Mouse (Mus musculus): ENCODE measurements around the gene Anpep. TPM values are rescaled to one million over a fixed set of nuclear protein-coding genes. Genes with fewer than 3 reads are reported as not detected.

The Anpep gene
- polyA plus RNA-seq, 1 experiment from 2014 or later = 26.7 TPM

- ATAC-seq (no peak), DNase-seq (no peak)
- WGBS (ENCODE audit: insufficient replicate concordance) = 84% methylated on average over 6 of the region's 6 CpGs
- Histone ChIP-seq H3K27me3 (ENCODE audit: insufficient read depth, low read length) (no peaks in the 10 kb centered on the region), H3K27ac (ENCODE audit: low read depth) (no peak overlapping the region), H3K9ac (replicated peaks) (no peak overlapping the region), H3K4me1 (ENCODE audit: insufficient read depth) (no peaks in the 10 kb centered on the region), H3K36me3 (replicated peaks; ENCODE audit: insufficient read depth, low read length) (peaks cover 16% of the 10 kb centered on the region), H3K4me2 (ENCODE audit: low read depth, low read length) (no peak overlapping the region), H3K4me3 (ENCODE audit: low read depth, low read length) (no peak overlapping the region), H3K9me3 (ENCODE audit: low read length) (no peaks in the 10 kb centered on the region)
- TF ChIP-seq CTCF (IDR thresholded peaks at IDR 0.05; ENCODE audit: low read depth) = no peak
- no peak for TF ChIP-seq EP300 (IDR thresholded peaks at IDR 0.05; ENCODE audit: low read depth)
Observed at GRCm38 (mm10) chr7:79881901-79882300, 21.0 kb upstream of the Anpep start.

DNA sequence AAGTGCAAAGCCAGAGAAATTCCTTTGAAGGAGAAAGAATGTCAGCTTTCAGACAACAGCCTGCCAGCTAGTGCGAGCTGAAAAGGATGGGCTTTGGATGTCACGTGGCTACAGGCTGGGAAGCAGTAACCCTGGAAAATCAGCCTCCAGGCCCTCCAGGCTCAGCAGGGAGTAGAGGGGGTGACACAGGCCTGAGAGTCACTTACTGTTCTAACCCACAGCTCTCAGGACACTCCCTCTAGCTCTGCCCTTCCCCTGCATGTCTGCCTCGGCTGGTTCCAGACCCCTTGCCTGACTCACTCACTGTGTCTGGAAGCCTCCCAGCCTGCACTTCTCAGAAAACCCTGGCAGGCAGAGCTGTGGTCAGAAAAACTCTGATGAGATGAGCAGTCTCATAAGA is 20.1 kb upstream of the Anpep start:
- no peak for ATAC-seq
- 76% methylated on average over 3 of the region's 3 CpGs for WGBS (ENCODE audit: insufficient replicate concordance)

GRCm38 (mm10) chr7:79880033-79880432 is 19.2 kb upstream of the Anpep start:
- ATAC-seq (no peak), DNase-seq (no peak)
- Histone ChIP-seq H3K4me2 (ENCODE audit: low read depth, low read length) (no peak overlapping the region), H3K4me1 (ENCODE audit: insufficient read depth) (no peaks in the 10 kb centered on the region), H3K27ac (ENCODE audit: low read depth) (no peak overlapping the region), H3K4me3 (ENCODE audit: low read depth, low read length) (no peak overlapping the region), H3K9me3 (ENCODE audit: low read length) (no peaks in the 10 kb centered on the region), H3K9ac (replicated peaks) (no peak overlapping the region), H3K27me3 (ENCODE audit: insufficient read depth, low read length) (no peaks in the 10 kb centered on the region), H3K36me3 (replicated peaks; ENCODE audit: insufficient read depth, low read length) (peaks cover 16% of the 10 kb centered on the region)
- TF ChIP-seq CTCF (IDR thresholded peaks at IDR 0.05; ENCODE audit: low read depth) (no peak), EP300 (IDR thresholded peaks at IDR 0.05; ENCODE audit: low read depth) (no peak)
- 86% methylated on average over 6 of the region's 6 CpGs for WGBS (ENCODE audit: insufficient replicate concordance)

More for the DNA sequence above, 20.1 kb upstream of the Anpep start:
- no peaks in the 10 kb centered on the region for H3K9me3 ChIP-seq (ENCODE audit: low read length)
- H3K27me3 ChIP-seq (ENCODE audit: insufficient read depth, low read length) = no peaks in the 10 kb centered on the region
- no peak overlapping the region for H3K4me2 ChIP-seq (ENCODE audit: low read depth, low read length)
- TF ChIP-seq CTCF (IDR thresholded peaks at IDR 0.05; ENCODE audit: low read depth) = no peak
- no peak for TF ChIP-seq EP300 (IDR thresholded peaks at IDR 0.05; ENCODE audit: low read depth)
- DNase-seq = no peak
- no peaks in the 10 kb centered on the region for H3K4me1 ChIP-seq (ENCODE audit: insufficient read depth)
- peaks cover 16% of the 10 kb centered on the region for H3K36me3 ChIP-seq (replicated peaks; ENCODE audit: insufficient read depth, low read length)
- H3K27ac ChIP-seq (ENCODE audit: low read depth) = no peak overlapping the region
- H3K4me3 ChIP-seq (ENCODE audit: low read depth, low read length) = no peak overlapping the region
- H3K9ac ChIP-seq (replicated peaks) = no peak overlapping the region

- Histone ChIP-seq H3K9ac (replicated peaks) (no peak overlapping the region), H3K36me3 (replicated peaks; ENCODE audit: insufficient read depth, low read length) (peaks cover 13% of the 10 kb centered on the region), H3K4me2 (ENCODE audit: low read depth, low read length) (no peak overlapping the region), H3K4me1 (ENCODE audit: insufficient read depth) (no peaks in the 10 kb centered on the region), H3K27ac (ENCODE audit: low read depth) (no peak overlapping the region), H3K4me3 (ENCODE audit: low read depth, low read length) (no peak overlapping the region), H3K9me3 (ENCODE audit: low read length) (no peaks in the 10 kb centered on the region), H3K27me3 (ENCODE audit: insufficient read depth, low read length) (no peaks in the 10 kb centered on the region)
- TF ChIP-seq CTCF (IDR thresholded peaks at IDR 0.05; ENCODE audit: low read depth) = no peak
- no peak for TF ChIP-seq EP300 (IDR thresholded peaks at IDR 0.05; ENCODE audit: low read depth)
- ATAC-seq (no peak), DNase-seq (no peak)
- WGBS (ENCODE audit: insufficient replicate concordance) = 64% methylated on average over 2 of the region's 2 CpGs
Observed at GRCm38 (mm10) chr7:79878455-79879025, 17.7 kb upstream of the Anpep start.

DNA sequence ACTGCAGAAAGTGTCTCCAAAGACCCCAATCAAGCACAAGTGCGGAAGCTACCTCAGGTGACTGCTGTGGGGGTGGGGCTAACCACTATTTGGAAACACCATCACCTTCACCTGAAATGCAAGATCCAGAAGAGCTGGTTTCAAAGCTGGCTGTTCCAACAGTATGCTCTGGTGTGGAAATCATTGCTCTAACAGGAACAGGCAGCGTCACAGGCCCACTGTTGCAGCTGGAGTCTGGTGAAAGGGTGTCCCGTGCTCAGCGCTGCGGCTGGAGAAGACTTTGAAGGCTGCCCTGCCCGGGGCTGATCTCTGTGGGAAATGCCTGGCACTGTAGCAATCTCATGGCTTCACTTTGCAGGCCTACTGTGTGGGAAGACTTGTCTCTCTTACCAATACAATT is 12.5 kb upstream of the Anpep start:
- DNase-seq = no peak
- H3K4me1 ChIP-seq (ENCODE audit: insufficient read depth) = no peaks in the 10 kb centered on the region
- 80% methylated on average over 6 of the region's 6 CpGs for WGBS (ENCODE audit: insufficient replicate concordance)
- H3K4me3 ChIP-seq (ENCODE audit: low read depth, low read length) = no peak overlapping the region
- no peak for ATAC-seq
- H3K4me2 ChIP-seq (ENCODE audit: low read depth, low read length) = no peak overlapping the region
- no peaks in the 10 kb centered on the region for H3K9me3 ChIP-seq (ENCODE audit: low read length)
- H3K9ac ChIP-seq (replicated peaks) = no peak overlapping the region
- H3K27ac ChIP-seq (ENCODE audit: low read depth) = no peak overlapping the region
- H3K36me3 ChIP-seq (replicated peaks; ENCODE audit: insufficient read depth, low read length) = no peaks in the 10 kb centered on the region
- H3K27me3 ChIP-seq (ENCODE audit: insufficient read depth, low read length) = no peaks in the 10 kb centered on the region
- no peak for TF ChIP-seq EP300 (IDR thresholded peaks at IDR 0.05; ENCODE audit: low read depth)
- TF ChIP-seq CTCF (IDR thresholded peaks at IDR 0.05; ENCODE audit: low read depth) = no peak

- Histone ChIP-seq H3K27me3 (ENCODE audit: insufficient read depth, low read length) (no peaks in the 10 kb centered on the region), H3K27ac (ENCODE audit: low read depth) (no peak overlapping the region), H3K36me3 (replicated peaks; ENCODE audit: insufficient read depth, low read length) (no peaks in the 10 kb centered on the region), H3K4me1 (ENCODE audit: insufficient read depth) (no peaks in the 10 kb centered on the region), H3K4me3 (ENCODE audit: low read depth, low read length) (no peak overlapping the region), H3K9me3 (ENCODE audit: low read length) (no peaks in the 10 kb centered on the region), H3K9ac (replicated peaks) (no peak overlapping the region), H3K4me2 (ENCODE audit: low read depth, low read length) (no peak overlapping the region)
- TF ChIP-seq CTCF (IDR thresholded peaks at IDR 0.05; ENCODE audit: low read depth) (no peak), EP300 (IDR thresholded peaks at IDR 0.05; ENCODE audit: low read depth) (no peak)
- DNase-seq (no peak), ATAC-seq (no peak)
- 84% methylated on average over 6 of the region's 6 CpGs for WGBS (ENCODE audit: insufficient replicate concordance)
Observed at GRCm38 (mm10) chr7:79871797-79872345, 11.0 kb upstream of the Anpep start.

All from liver, postnatal 0 days (tissue).